Mouse (Mus musculus) telencephalon, adult 2 months (tissue): ENCODE measurements around the gene Polr3b.

ENCODE experiments used
- DNase-seq: peaks from one replicate; pipeline ENCODE4 v3.0.0-alpha.2; 2011; ENCODE audit warnings: low read depth, low spot score

Gene Polr3b

DNA sequence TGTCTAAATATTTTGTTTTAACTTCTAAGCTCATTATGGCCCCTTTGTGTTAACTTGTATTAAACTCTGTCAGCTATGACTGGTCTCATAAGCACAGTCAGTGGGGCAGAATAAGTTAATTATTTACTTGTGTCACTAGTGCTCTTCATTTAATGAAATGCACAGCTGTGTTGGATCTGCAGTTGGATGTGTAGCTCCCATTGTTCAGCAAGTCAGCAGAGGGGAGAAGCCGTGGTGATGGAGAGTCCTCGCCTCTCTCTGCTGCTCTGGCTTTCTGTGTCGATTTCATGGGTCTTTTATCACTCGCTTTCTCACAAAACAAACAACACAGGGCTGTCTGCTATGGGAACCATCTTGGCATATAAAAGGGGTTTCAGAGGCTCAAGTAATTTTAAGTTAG is 88.7 kb downstream of the Polr3b start:
- no peak for DNase-seq

DNA sequence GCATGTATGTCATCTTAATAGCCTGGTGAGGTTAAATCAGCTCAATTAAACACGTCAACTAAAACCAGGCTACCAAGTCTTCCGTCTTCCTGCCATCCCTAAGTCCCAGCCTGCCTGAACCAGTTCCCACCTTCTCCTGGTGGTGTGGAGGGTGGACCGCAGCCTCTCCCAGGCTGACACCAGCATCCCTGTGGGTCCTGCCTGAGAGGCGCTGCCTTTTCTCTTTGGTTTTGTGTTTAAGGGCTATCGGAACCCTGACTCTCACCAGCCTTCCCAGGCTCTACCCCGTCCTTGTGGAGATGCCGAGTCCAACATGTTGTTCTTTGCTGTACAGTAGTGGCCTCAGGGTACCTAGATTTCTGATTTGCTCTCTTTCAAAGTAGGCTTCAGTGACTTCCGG is 89.4 kb downstream of the Polr3b start:
- no peak for DNase-seq

- DNase-seq, result no peak
These were observed 89.8 kb downstream of the Polr3b start for GRCm38 (mm10) chr10:84711940-84712339.

GRCm38 (mm10) chr10:84712532-84712931 is 90.4 kb downstream of the Polr3b start:
- no peak for DNase-seq

DNA sequence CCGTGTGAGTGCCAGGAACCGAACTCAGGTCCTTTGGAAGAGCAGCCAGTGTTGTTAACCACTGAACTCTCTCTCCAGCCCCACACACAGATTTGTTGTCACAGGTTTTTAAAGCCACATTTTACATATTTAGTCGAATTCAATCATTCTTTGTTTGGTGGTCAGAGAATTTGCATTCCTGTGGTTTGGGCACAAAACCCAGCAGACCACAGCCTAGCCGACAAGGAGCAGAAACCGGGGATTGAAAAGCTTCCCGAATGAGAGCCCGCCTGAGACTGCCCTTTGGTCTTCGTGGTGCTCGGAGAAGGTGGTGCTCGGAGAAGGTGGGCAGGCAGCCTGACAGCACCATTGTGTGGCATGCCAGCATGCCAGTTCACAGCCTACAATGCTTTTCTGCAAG is 91.0 kb downstream of the Polr3b start:
- DNase-seq, result no peak

DNA sequence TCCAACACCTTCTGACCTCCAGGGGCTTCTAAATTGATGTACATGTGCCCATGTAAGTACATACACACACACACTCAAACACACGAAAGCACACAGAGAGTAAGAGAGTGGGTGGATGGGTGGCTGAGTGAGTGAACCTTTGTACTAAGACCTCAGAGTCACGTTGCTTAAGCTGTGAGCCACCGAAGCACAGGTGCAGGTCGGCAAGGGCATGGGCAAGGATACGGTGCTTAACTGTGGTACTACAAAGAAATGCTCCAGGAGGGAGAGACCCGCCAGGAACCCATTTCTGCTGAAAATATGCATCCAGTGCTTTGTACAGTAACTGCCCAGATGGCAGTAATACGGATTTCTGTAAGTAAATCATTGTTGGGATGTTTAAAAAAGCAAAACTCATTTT is 93.5 kb downstream of the Polr3b start:
- DNase-seq, result no peak

- DNase-seq, result no peak
These were observed 94.5 kb downstream of the Polr3b start for GRCm38 (mm10) chr10:84716581-84716980.

DNA sequence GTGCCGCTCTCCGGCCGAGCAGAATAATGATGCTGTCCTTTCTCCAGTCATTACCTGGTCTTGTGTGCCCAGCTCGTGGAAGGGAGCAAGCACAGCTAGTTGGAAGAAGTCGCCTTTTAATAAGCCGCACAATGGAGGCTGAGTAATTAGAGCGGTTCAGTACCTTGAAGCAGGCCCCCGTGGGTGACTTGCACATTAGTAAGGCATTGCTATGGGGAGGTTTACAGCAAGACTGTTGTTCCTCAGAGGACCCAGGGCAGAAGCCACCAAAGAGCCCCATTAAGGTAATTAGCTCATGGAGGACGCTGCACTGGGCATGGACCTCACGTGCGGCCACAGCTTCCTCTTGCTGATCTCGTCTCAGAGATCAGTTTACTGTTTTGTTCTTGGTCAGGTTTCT is 100.6 kb downstream of the Polr3b start:
- DNase-seq, result no peak

- no peak for DNase-seq
These were observed 104.9 kb downstream of the Polr3b start for GRCm38 (mm10) chr10:84727005-84727404.

DNA sequence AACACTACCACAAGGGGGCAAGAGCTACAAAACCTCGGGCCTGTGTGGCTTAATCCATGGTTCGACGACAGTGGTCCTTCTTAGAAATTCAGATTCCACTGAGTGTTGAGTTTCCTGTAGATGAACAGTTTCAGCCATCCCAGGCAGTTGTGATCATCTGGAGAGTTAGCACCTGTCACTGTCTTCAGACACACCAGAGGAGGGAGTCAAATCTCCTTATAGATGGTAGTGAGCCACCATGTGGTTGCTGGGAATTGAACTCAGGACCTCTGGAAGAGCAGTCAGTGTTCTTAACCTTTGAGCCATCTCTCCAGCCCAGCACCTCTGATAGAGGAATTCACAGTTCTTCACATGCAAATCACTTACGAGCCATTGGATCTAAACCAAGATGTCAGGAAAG is 105.7 kb downstream of the Polr3b start:
- no peak for DNase-seq

DNA sequence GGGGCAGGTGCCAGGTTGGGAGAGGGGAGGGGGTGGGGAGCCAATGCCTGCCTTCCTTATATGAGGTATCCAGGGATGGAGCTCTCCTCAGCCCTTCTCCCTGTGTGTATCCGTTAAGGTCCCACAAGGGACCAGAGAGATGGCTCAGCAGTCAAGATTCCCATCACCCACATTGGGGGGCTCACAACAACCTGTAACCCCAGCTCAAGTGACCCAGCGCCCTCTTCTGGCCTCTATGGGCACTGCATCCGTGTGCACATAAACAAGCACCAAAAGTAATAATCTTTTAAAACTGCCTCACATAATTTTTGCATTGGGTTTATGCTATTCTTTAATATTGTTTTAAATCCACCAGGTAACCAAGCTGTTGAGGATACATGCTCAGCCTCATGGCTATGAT is 108.0 kb downstream of the Polr3b start:
- DNase-seq, result no peak

- no peak for DNase-seq
These were observed 108.9 kb downstream of the Polr3b start for GRCm38 (mm10) chr10:84730956-84731355.

DNA sequence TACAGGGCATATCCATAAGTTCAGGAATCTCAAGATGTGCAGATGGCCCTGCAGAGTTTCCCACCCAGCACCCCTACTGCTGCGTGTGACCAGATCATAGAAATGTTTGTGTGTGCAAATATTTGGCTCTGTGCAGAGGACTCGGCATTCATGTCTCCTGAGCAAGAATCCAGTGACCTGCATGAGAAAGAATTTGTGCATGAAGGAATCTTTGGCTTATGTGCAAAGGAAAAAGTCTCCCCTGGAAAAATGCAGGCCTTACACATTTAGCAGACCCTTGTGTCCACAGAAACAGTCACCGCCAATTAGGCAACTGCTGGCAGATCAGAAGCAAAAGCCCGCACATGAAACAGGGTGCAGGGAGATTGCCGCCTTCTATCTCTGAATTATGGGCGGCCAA is 111.4 kb downstream of the Polr3b start:
- DNase-seq, result no peak

DNA sequence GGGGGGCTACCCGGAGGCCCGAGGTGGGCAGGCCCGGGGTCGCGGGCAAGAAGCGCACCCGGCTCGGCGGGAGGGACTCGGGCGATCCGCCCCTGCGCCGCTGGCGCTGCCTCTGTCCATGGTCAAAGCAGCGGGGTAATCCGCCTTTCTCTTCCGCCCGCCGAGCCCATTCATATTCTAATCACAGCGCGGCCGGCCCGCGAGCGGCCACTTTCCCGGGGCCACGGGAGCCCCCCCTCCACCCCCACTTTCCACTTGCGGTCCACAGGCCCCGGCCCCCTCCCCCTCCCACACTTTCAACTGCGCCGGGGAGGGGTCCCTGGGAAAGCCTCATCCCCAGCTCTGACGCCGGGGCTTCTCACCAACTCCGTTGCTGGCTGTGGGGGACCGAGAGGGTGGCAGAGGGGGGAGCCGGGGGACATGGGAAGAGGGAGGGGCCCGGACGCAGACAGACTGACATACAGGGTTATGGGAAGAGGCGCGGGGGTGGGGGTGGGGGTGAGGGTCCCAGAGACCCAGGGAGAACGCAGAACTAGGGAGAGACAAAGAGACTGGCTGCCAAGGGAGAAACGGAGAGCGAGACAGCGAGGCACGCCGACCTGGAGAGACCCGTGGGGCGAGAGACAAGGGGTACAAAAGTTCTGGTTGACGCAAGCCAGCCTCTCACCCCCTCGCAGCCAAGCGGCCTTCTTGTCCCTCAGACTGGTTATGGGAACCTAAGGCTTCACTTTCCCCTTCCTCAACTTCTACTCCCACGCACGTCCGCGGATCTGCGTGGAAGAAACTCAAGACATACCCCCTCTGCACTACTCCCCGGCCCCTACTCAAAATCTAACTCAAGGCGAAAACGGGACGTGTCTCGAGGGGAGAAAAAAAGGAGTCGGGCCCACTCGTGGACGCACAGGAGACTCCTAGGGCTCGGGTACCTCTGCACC is 133.0 kb downstream of the Polr3b start:
- DNase-seq, result no peak

DNA sequence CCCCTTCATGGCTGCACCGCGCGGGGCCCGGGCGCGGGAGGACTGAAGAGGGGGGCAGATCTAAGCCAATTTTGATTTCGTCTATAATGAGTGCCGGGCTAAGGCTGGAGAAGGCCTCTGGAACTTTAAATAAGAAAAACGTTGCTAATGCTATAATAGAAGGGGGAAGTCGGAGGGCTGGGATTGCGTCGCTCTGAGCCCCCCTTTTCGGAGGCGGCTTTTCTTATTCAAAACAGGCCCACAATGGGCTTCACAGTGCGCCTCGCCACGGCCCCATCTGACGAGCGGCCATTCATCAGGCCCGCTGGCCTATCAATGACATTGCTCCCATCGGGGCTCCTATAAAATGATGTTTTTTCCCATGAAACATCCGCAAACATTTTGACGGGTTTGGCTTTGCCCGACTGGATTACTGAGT is 133.7 kb downstream of the Polr3b start, which contains the start of gene Rfx4:
Gene Rfx4, plus strand, starts transcription at position 277 of the 418 bp plus-strand sequence.
- DNase-seq, result no peak

DNA sequence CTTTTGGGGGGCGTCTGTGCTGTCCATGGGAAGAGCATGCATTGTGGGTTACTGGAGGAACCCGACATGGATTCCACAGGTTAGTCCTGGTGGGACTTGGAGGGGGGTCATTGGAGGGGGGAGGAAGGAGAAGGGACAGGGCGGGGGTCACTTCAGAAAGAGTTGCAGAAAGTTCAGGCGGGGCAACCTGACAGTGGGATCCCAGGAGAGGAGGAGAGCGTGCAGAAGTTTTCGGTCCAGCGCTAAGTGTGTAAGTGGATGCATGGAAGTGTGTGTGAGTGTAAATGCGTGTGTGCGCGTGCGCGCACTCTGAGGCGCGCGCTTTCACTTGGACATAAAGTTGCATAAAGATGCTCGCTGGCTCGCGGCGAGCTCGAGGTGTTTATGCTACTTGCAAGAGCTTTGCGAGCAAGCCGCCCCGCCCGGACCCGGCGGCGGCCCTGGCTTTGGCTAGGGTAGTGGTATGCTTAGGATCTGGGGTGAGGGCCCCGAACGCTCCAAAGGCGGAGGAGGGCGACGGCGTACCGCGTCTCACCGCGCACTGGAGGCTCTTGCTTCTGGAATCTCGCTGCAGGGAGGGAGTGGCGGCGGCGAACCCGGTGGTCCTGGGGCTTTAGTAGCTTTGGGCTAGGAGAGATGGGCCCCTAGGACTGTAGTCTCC is 134.5 kb downstream of the Polr3b start:
- DNase-seq, result no peak

- no peak for DNase-seq
These were observed 135.5 kb downstream of the Polr3b start for GRCm38 (mm10) chr10:84757426-84758199.

DNA sequence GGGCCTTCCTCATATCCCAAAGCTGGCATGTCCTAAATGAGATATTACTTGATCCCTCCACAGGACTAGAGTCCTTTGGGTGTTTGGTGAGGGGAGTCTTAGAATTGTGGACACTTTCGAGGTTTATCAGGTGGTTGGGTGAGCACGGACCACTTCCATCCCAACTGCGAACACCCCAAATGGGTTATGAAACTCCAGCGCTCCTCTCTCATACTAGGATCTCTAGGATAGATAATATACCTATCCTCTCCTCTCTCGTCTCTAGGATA is 136.0 kb downstream of the Polr3b start:
- DNase-seq, result no peak

DNA sequence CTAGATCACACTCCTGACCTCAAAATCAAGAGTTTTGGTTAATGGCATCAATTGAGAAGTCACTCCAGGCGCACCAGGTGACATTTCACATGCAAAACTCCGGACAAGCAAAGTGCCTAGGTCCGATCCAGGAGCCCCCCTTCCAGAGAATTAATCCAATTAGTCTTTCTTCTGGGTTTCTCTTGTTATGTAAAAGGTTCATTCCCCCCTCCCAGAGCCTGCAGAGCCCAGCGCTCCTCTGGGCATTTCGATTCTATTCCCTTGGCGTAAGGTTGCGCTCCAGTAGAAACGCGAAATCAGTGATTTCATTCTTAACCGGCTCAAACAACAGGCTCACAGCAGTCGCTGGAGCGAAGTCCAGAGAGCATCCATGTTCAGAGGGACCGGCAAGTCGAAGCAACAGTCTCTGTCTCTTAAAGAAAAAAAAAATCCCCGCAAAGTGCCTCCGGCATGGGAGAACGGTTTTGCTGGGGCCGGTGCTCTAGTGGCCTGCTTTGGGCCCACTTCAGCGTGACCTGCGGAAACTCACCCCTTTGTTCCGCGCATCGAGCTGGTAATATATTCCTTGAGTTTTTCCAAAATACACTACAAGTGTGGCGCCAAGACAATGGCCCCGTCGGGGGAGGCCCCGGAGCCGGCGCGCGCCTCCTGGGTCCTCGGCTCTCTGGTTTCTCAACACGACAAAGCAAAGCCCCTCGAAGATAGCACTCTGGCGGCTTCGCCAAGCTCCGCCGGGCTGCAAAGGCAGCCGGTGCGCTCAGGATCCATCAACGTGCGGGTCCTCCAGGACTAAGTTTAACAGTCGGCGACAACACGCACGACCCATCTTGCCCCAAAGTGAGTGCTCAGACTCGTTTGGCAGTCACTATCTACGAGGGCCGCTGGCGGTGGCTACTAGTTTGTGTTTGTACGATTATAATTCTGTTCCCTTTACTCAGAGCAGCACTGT is 136.7 kb downstream of the Polr3b start:
- no peak for DNase-seq

- DNase-seq, result no peak
These were observed 137.5 kb downstream of the Polr3b start for GRCm38 (mm10) chr10:84759511-84760117.
